Mouse (Mus musculus) embryonic facial prominence, embryonic 11.5 days (tissue): Measurements from ENCODE around the gene Igfbp2. TPM values are rescaled to one million over a fixed set of nuclear protein-coding genes. Genes with fewer than 3 reads are reported as not detected.

Experiments used
- ATAC-seq: fragments of 200-750 bp; cut with Nextera tagmentation; replicated peaks from 2 replicates; pipeline ENCODE4 v1.8.0; 2017; ENCODE audit warnings: low read depth; ENCODE audit not compliant: insufficient number of reproducible peaks, low FRiP score, low TSS enrichment
- DNase-seq: peaks from one replicate; pipeline ENCODE4 v3.0.0-alpha.2; 2015; ENCODE audit warnings: low spot score
- H3K27ac ChIP-seq: fragments of 300-500 bp; sonication (generic); replicated peaks from 2 replicates; pipeline ENCODE4 v1.5.1; 2014; ENCODE audit warnings: mild to moderate bottlenecking, low read depth, low read length, control low read depth
- H3K27me3 ChIP-seq: fragments of 300-500 bp; sonication (generic); 2 replicates; pipeline ENCODE4 v1.6.1; 2014; ENCODE audit warnings: mild to moderate bottlenecking, low read length, moderate library complexity, mixed read lengths; ENCODE audit not compliant: control insufficient read depth, insufficient read depth
- H3K36me3 ChIP-seq: fragments of 300-500 bp; sonication (generic); replicated peaks from 2 replicates; pipeline ENCODE4 v1.6.1; 2014; ENCODE audit warnings: low read depth, mild to moderate bottlenecking, low read length, moderate library complexity, mixed read lengths; ENCODE audit not compliant: control insufficient read depth, insufficient read depth
- H3K4me1 ChIP-seq: fragments of 300-500 bp; sonication (generic); 2 replicates; pipeline ENCODE4 v1.6.1; 2014; ENCODE audit warnings: low read length, mixed read lengths; ENCODE audit not compliant: control insufficient read depth, insufficient read depth
- H3K4me2 ChIP-seq: fragments of 300-500 bp; sonication (generic); 2 replicates; pipeline ENCODE4 v1.6.1; 2014; ENCODE audit warnings: low read depth, mild to moderate bottlenecking, control low read depth, low read length, moderate library complexity
- H3K4me3 ChIP-seq: fragments of 300-500 bp; sonication (generic); 2 replicates; pipeline ENCODE4 v1.5.1; 2014; ENCODE audit warnings: low read depth, low read length, control low read depth
- H3K9ac ChIP-seq: fragments of 300-500 bp; sonication (generic); replicated peaks from 2 replicates; pipeline ENCODE4 v1.6.1; 2014; ENCODE audit warnings: mild to moderate bottlenecking, control low read depth, low read length
- H3K9me3 ChIP-seq: fragments of 300-500 bp; sonication (generic); replicated peaks from 2 replicates; pipeline ENCODE4 v1.6.1; 2016; ENCODE audit warnings: mild to moderate bottlenecking, low read length, inconsistent platforms, mixed read lengths; ENCODE audit not compliant: control insufficient read depth
- WGBS: fragments of 180-500 bp; shearing (Covaris S2); extraction: QIAGEN DNeasy Blood & Tissue Kit; methylation state at CpG from one replicate; pipeline ENCODE4 v1.1.7; 2014; 5-methylcytosine and 5-hydroxymethylcytosine counted together
- polyA plus RNA-seq: library from polyadenylated mRNA; unstranded; fragments of >200 nt; fragmentation: Nextera tagmentation; extraction: Ambion mirVana; gene quantifications from 2 replicates; pipeline ENCODE4 v1.2.1, GENCODE M21; 2014

Gene Igfbp2
- polyA plus RNA-seq, 1 experiment from 2014 or later: 368 TPM

- H3K27ac ChIP-seq: no peak overlapping the region
- no peaks in the 10 kb centered on the region for H3K36me3 ChIP-seq
- 69% methylated on average over 10 of the region's 10 CpGs for WGBS
- no peaks in the 10 kb centered on the region for H3K9me3 ChIP-seq
- peaks cover 6% of the 10 kb centered on the region; the same call in 1 of the 2 replicates for H3K4me1 ChIP-seq
- H3K4me3 ChIP-seq: no peak overlapping the region
- H3K9ac ChIP-seq: no peak overlapping the region
- H3K4me2 ChIP-seq: no peak overlapping the region
- ATAC-seq (no peak), DNase-seq (no peak)
- H3K27me3 ChIP-seq: no peaks in the 10 kb centered on the region
Observed at GRCm38 (mm10) chr1:72822893-72823292, 1.4 kb upstream of the Igfbp2 start.

- Histone ChIP-seq H3K27ac (peak overlapping the region; percentile 75), H3K9ac (peak overlapping the region; percentile 84), H3K4me3 (peak overlapping the region; percentile 72), H3K4me1 (peaks cover 9% of the 10 kb centered on the region; the same call in 1 of the 2 replicates), H3K27me3 (no peaks in the 10 kb centered on the region), H3K4me2 (peak overlapping the region; percentile 98), H3K36me3 (no peaks in the 10 kb centered on the region), H3K9me3 (no peaks in the 10 kb centered on the region)
- ATAC-seq (peak; percentile 40; the same call in 1 of the 2 replicates), DNase-seq (peak; percentile 58)
- WGBS: 0% methylated on average over 37 of the region's 37 CpGs
Observed at GRCm38 (mm10) chr1:72824707-72825101, 401 bp downstream of the Igfbp2 start.

DNA sequence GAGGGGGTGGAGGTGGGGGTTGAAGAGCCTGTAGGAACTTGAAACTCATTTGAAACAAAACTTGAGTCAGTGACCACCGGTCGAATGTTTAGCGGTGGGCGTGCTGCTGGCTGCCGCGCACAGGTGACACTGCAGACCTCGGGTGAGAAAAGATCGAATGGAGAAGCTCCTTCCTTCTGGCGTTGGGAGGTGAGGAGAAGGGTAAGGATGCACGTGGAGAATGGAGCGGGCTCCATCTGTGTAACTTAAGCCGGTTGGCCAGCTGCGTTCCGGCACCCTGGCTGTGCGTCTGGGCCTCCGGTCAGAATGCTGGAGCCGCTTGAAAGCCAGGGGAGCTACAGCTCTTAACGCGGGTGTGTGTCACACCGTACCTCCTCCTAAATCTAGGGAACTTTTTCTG lies 983 bp downstream of the Igfbp2 start:
- peak overlapping the region; percentile 84 for H3K9ac ChIP-seq
- ATAC-seq: no peak
- H3K4me1 ChIP-seq: peaks cover 9% of the 10 kb centered on the region; the same call in 1 of the 2 replicates

GRCm38 (mm10) chr1:72825921-72826320 lies 1.6 kb downstream of the Igfbp2 start:
- Histone ChIP-seq H3K36me3 (no peaks in the 10 kb centered on the region; the same call in 1 of the 2 replicates), H3K4me3 (peak overlapping the region; percentile 72), H3K9ac (peak overlapping the region; percentile 84), H3K27me3 (no peaks in the 10 kb centered on the region), H3K27ac (no peak overlapping the region; the same call in 1 of the 2 replicates), H3K4me2 (peak overlapping the region; percentile 98), H3K9me3 (no peaks in the 10 kb centered on the region), H3K4me1 (peaks cover 9% of the 10 kb centered on the region; the same call in 1 of the 2 replicates)
- peak; percentile 16 for DNase-seq
- WGBS: 4% methylated on average over 4 of the region's 4 CpGs
- no peak for ATAC-seq

More for the DNA sequence above, 983 bp downstream of the Igfbp2 start:
- WGBS: under 1% methylated on average over 20 of the region's 20 CpGs
- Histone ChIP-seq H3K9me3 (no peaks in the 10 kb centered on the region), H3K4me2 (peak overlapping the region; percentile 98), H3K36me3 (no peaks in the 10 kb centered on the region), H3K27me3 (no peaks in the 10 kb centered on the region), H3K4me3 (peak overlapping the region; percentile 72), H3K27ac (peak overlapping the region; percentile 75; the same call in 1 of the 2 replicates)
- peak; percentile 69 for DNase-seq

DNA sequence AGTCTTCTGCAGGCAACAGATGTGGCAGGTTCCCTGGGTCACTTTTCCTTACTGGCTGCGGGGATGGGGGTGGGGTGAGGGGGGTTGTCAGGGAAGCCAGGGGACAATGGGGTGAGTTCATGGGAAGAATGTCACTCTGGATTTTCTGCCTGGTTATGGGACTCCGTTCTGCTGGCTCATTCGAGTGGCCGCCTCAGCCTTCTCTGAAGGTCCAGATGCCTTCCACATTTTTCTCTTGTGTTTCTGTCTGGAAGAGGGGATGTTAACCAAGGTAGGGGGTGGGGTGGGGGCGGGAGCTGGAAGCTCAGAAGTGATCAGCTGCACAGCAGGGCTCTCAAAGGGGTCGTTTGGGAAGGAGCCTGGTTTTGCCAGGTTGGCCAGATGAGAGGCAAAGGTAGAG lies 2.1 kb downstream of the Igfbp2 start:
- Histone ChIP-seq H3K4me3 (peak overlapping the region; percentile 72), H3K4me1 (peaks cover 9% of the 10 kb centered on the region; the same call in 1 of the 2 replicates), H3K9ac (peak overlapping the region; percentile 84), H3K4me2 (peak overlapping the region; percentile 98), H3K27ac (peak overlapping the region; percentile 71), H3K36me3 (no peaks in the 10 kb centered on the region; the same call in 1 of the 2 replicates), H3K9me3 (no peaks in the 10 kb centered on the region), H3K27me3 (no peaks in the 10 kb centered on the region)
- ATAC-seq (0 out of 2 replicates have a peak, but pooled peaks have one; percentile 24), DNase-seq (peak; percentile 54)
- 2% methylated on average over 6 of the region's 6 CpGs for WGBS

- WGBS: 2% methylated on average over 7 of the region's 7 CpGs
- ATAC-seq: no peak
- H3K4me1 ChIP-seq: peaks cover 9% of the 10 kb centered on the region; the same call in 1 of the 2 replicates
Observed at GRCm38 (mm10) chr1:72826931-72827330, 2.6 kb downstream of the Igfbp2 start.

DNA sequence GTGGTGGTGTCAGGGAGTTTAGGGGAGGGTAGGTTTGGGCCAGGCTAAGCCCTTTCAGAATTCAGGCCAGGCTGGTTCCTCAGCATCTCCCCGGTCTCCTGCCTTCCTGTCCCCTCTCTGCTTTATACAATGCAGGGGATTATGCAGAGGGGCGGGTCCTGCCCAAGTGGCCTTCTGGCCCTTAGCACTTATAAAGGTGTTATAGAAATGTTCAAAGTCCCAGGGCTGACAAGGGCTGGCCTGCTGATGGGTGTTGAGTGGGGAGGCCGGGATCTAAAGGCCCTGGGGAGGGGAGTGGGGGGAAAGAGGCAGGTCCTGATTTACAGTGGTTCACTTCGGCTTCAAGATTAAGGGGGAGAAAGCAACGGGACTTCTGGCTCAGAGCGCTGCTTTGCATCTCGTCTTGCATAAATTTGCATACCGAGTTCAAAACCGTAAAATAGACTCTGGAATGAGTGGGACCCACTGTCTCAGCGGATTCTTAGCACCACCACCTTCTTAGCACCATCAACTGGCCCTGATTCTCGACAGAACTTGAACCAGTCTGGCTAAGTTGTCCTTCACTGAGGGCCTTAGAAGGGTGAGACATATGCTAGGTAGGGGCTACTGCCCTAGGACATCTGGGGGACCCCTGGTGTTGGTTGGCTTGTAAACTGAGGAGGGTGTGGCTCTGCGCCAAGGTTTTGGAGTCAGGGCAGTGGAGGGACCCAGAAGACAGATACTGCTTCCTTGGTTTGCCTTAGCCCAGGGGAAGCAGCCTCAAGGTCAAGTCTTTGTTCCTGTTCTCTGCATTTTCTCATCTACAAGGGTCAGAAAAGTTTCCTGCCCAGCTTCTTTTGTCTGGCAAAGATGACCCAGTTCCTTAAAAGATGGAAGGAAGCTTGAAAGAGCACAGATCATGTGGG lies 3.4 kb downstream of the Igfbp2 start:
- Histone ChIP-seq H3K27me3 (no peaks in the 10 kb centered on the region), H3K27ac (0 out of 2 replicates have a peak overlapping the region, but pooled peaks have one; percentile 71), H3K4me3 (peak overlapping the region; percentile 72), H3K36me3 (no peaks in the 10 kb centered on the region; the same call in 1 of the 2 replicates), H3K4me1 (peaks cover 9% of the 10 kb centered on the region; the same call in 1 of the 2 replicates), H3K9me3 (no peaks in the 10 kb centered on the region), H3K9ac (peak overlapping the region; percentile 41), H3K4me2 (peak overlapping the region; percentile 98)
- 29% methylated on average over 12 of the region's 12 CpGs for WGBS
- ATAC-seq (no peak), DNase-seq (peak; percentile 26)

More at GRCm38 (mm10) chr1:72826931-72827330, 2.6 kb downstream of the Igfbp2 start:
- no peaks in the 10 kb centered on the region for H3K27me3 ChIP-seq
- H3K9me3 ChIP-seq: no peaks in the 10 kb centered on the region
- H3K9ac ChIP-seq: peak overlapping the region; percentile 84
- DNase-seq: peak; percentile 11
- no peaks in the 10 kb centered on the region; the same call in 1 of the 2 replicates for H3K36me3 ChIP-seq
- peak overlapping the region; percentile 98 for H3K4me2 ChIP-seq
- H3K4me3 ChIP-seq: peak overlapping the region; percentile 72
- peak overlapping the region; percentile 71 for H3K27ac ChIP-seq
